Mouse (Mus musculus) cerebellum, postnatal 25 days (tissue): ENCODE data around the gene Mink1.
A peak's percentile ranks its signal among the peaks of the same experiment; 100 is the strongest.

ENCODE experiments used
- DNase-seq, 2 experiments: peaks; one replicate each; pipeline ENCODE4 v3.0.0; 2021; ENCODE audit warnings: mixed read lengths in 2 of 2

Mink1 gene

GRCm38 (mm10) chr11:70595638-70596037, 33.0 kb downstream of the Mink1 start:
- DNase-seq, result no peak

- no peak for DNase-seq
Measured at GRCm38 (mm10) chr11:70596094-70596493, 33.4 kb downstream of the Mink1 start.

- DNase-seq, result no peak
Measured at GRCm38 (mm10) chr11:70597301-70597700, 34.6 kb downstream of the Mink1 start.

- no peak for DNase-seq
Measured at GRCm38 (mm10) chr11:70598451-70598953, 35.8 kb downstream of the Mink1 start.

- peak; percentile 82 to 89 for DNase-seq
Measured at GRCm38 (mm10) chr11:70605024-70605566, 42.4 kb downstream of the Mink1 start.

- DNase-seq, result no peak
Measured at GRCm38 (mm10) chr11:70606717-70607116, 44.0 kb downstream of the Mink1 start.

GRCm38 (mm10) chr11:70607611-70608010, 44.9 kb downstream of the Mink1 start:
- DNase-seq, result no peak

- peak in 1 of 2 experiments; percentile 49 for DNase-seq
Measured at GRCm38 (mm10) chr11:70608381-70609066, 45.8 kb downstream of the Mink1 start.

GRCm38 (mm10) chr11:70610752-70611151, 48.1 kb downstream of the Mink1 start:
- DNase-seq, result no peak

GRCm38 (mm10) chr11:70612505-70612904, 49.8 kb downstream of the Mink1 start:
- peak in 1 of 2 experiments; percentile 35 for DNase-seq

GRCm38 (mm10) chr11:70615074-70615473, 52.4 kb downstream of the Mink1 start:
- DNase-seq, result peak; percentile 39 to 56

- no peak for DNase-seq
Measured at GRCm38 (mm10) chr11:70615516-70616093, 52.9 kb downstream of the Mink1 start, which contains the start of gene 4930544D05Rik. Gene 4930544D05Rik (plus strand): TSS chr11:70615848.

GRCm38 (mm10) chr11:70619101-70619500, 56.4 kb downstream of the Mink1 start, which contains the start of gene Chrne:
Gene Chrne (minus strand): TSS chr11:70619216.
- DNase-seq, result no peak

GRCm38 (mm10) chr11:70621972-70622814, 59.5 kb downstream of the Mink1 start:
- no peak for DNase-seq

- DNase-seq, result no peak
Measured at GRCm38 (mm10) chr11:70623053-70623742, 60.5 kb downstream of the Mink1 start.

- DNase-seq, result peak in 1 of 2 experiments; percentile 63
Measured at GRCm38 (mm10) chr11:70625473-70625872, 62.8 kb downstream of the Mink1 start.

- DNase-seq, result no peak
Measured at GRCm38 (mm10) chr11:70626877-70627276, 64.2 kb downstream of the Mink1 start.

GRCm38 (mm10) chr11:70628431-70628830, 65.8 kb downstream of the Mink1 start:
- no peak for DNase-seq

GRCm38 (mm10) chr11:70629557-70629956, 66.9 kb downstream of the Mink1 start:
- DNase-seq, result peak in 1 of 2 experiments; percentile 43

- no peak for DNase-seq
Measured at GRCm38 (mm10) chr11:70630129-70630528, 67.4 kb downstream of the Mink1 start.

- DNase-seq, result no peak
Measured at GRCm38 (mm10) chr11:70635601-70636000, 72.9 kb downstream of the Mink1 start.

GRCm38 (mm10) chr11:70637764-70638163, 75.1 kb downstream of the Mink1 start:
- DNase-seq, result no peak
